Mouse (Mus musculus): ENCODE measurements at regions not wholly inside any gene's neighbourhood (a gene's known extent, or its start where the extent isn't known, plus 50 kb on each side); places are given as distances from the start of the nearest gene placed in this dataset.

- peak; percentile 20 for DNase-seq (ENCODE audit: extremely low spot score, low spot score)
Measured at GRCm38 (mm10) chr2:99236968-99237367, 569.9 kb upstream of the Gm10800 start.

All from neural tube, embryonic 10.5 days (tissue).